Mouse (Mus musculus) fibroblast of lung, adult 2 months (primary cell): ENCODE results near the gene Crip1.

Experiments
- DNase-seq: peaks from one replicate; pipeline ENCODE4 v3.0.0-alpha.2; 2011; ENCODE audit warnings: low read depth

The Crip1 gene

DNA sequence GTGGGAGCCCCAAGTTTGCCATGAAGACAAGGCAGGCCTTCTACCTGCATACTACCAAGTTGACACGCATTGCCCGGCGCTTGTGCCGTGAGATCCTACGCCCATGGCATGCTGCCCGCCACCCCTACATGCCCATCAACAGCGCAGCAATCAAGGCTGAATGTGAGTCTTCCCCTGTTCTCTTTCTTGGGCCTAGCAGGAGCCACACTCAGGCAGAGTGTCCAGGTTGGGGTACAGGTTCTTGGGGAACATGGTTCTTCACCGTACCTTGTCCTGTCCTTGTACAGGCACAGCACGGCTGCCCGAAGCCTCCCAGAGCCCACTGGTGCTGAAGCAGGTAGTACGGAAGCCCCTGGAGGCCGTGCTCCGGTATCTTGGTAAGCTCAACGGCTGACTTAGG lies 14.5 kb upstream of the Crip1 start:
- DNase-seq = no peak

DNA sequence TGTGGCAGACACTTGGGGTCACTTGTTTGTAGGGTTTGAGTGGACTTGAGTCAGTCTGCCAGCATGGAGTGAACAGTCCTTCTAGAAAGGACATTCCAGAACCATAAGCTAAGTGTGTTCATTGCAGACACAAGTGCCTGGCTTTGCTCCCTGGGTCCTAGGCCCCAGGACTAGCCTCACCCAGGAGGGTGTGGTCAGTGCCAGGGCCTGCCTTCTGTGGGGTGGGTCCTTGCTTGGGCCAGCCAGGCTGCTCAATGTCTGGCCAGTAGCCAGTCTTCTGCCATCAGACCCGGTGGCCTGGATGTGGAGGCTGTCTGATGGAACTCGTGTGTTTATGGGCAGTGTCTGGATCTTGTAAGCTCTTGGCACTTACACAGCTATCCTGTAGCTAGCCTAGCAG lies 13.5 kb upstream of the Crip1 start:
- DNase-seq = no peak

DNA sequence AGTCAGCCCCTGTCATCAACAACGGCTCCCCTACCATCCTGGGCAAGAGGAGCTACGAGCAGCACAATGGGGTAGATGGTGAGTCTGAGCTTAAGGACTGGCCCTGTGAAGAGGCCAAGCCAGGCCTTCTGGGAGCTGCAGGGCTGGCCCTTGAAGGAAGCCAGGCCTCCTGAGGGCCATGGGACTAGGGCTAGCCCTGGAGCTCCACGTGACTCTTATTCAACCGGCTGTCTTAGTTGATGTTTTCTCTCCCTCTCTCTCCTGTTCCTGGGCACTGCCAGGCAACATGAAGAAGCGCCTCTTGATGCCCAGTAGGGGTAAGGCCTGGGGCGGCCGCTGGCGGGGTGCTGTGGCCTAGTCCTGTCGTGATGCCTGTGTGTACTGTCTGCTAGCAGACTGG lies 12.9 kb upstream of the Crip1 start:
- no peak for DNase-seq

DNA sequence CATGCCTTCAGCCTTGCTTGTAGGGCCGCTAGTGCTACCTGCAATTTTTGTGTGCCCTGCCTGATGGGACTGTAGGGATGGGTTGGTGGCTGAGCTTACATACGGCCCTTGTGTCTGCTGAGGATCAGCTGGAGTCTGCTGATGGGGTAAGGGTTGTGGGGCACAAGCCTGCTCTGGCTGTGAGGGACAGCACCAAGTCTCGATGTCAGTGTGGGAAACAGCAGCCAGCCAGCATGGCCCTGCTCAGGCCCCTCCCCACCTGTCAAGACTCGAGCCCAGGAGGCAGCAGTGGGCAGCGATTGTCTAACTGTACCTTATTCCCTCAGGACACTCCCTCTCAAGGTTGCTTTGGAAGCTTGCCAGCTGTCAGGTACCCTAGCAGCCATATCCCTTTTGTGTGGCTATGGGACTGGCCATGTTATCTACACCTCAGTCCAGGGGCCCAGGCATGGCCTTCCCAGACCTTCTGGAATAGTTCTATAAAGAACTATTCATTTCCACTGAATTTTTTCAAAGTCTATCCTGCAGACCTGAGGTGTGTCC lies 12.2 kb upstream of the Crip1 start:
- DNase-seq = no peak

DNA sequence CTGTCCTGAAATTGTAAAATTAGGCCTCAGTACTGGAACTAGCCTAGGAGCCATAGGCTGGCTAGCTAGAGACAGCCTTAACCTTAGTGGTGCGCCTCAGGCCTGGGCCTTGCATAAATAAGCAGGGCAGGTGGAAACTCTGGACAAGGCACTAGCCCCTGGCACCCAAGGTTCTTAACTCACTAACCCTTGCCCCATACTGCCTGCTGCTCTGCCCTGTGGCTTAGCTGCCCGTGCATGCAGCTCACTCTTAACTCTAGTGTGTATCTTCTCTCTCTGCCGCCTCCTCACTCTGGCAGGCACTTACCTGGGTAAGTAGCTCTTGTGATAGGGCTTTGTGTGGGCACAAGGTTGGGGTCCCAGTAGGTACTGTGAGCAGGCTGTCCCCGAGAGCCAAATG lies 11.6 kb upstream of the Crip1 start:
- no peak for DNase-seq

DNA sequence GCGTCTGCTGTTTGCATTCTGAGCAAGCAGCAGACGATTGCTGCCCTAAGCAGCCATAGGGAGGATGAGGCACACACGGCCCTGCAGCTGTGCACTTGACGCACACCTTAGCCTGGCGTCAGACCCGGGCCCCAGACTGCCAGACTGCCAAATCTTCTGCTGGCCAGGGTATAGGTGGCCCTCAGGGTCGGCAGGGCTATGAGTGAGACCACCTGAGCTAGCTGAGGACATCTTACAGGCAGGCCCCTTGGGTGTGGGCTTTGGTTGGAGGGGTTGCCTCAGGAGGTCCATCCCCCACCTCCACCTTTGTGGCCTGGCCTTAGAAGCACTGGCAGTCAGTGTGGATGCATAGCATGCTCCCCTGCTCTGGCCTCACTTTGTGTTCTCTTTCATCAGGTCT lies 10.7 kb upstream of the Crip1 start:
- DNase-seq = no peak

DNA sequence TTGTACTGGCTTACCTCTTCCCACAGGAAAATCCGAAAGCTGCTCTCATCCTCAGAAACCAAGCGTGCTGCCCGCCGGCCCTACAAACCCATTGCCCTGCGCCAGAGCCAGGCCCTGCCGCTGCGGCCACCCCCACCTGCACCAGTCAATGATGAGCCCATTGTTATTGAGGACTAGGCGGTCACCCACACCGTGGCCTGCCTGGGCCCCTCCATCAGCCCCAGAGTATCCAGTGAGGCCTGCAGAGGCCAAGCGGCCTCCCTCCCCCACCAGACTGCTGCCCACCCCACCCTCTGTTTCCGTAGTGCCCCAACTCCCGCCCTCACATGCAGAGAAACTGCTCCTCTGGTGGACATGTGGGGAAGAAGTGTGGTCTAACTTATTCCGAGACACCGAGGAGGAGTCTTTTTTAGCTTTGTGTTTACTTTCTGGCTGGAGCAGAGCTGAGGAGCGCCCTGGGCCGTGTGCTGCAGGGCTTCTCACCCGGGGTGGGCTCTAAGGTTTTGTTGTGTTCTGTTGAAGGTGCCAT lies 9.6 kb upstream of the Crip1 start:
- no peak for DNase-seq

DNA sequence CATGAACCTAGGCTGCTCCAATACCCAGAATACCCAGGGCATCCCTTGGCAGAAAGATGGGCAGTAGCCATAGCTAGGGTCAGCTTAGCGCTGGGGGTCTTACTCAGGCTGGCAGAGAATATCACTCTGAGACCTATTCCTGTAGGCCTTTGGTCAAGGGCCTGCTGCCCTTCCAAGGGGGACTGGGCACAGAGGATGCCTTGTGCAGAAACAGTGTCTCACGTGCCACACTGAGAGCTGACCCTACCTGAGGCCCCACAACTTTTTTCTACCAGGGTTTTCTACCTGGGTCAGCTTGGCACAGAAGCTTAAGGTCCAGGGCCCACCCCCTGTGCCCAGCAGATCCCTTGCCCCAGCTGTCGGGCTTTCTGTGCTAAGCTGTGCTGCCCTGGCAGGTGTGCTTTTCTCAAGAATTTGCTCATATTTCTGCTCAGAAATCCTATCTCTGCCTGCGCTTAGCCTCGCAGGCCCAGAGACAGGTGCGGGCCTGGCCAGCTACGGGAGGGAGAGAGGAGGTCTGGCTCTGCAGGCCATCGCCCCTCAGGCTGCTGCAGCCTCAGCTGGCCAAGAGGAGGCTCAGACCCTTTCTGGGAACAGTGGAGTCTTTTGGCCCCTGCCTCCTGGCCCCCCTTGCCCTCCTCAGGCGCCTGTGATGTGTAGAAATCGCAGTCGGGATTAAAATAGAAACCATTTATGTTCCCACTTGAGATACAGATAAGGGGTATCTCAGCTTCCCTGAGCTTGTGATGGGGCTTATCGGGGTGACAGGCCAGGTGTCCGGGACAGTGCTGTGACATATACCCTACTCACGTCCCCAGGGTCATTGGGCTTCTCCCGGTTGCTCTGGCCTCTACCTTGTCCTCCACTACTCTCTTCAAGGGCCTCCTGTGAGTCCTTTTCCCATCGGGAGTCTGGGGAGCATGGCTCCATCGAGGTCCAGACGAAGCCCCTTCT lies 8.6 kb upstream of the Crip1 start:
- no peak for DNase-seq

DNA sequence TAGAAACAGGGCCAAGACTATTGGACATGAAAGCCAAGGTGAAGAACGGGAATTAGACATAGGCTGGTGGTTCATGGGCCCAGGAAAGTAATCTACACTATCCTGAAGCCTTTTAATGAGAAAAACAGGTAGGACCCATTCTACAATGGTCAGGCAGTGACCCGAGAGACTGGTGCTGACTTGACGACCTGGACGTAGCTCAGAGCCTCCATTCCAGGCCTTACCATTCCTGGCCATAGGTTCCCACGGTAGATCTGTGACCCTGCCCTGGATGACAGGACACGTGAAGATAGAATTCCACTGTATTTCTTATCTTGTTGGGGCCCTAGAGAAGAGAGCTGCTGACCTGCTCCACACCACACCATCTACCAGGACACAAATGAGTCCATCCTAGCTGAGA lies 7.8 kb upstream of the Crip1 start:
- no peak for DNase-seq

DNA sequence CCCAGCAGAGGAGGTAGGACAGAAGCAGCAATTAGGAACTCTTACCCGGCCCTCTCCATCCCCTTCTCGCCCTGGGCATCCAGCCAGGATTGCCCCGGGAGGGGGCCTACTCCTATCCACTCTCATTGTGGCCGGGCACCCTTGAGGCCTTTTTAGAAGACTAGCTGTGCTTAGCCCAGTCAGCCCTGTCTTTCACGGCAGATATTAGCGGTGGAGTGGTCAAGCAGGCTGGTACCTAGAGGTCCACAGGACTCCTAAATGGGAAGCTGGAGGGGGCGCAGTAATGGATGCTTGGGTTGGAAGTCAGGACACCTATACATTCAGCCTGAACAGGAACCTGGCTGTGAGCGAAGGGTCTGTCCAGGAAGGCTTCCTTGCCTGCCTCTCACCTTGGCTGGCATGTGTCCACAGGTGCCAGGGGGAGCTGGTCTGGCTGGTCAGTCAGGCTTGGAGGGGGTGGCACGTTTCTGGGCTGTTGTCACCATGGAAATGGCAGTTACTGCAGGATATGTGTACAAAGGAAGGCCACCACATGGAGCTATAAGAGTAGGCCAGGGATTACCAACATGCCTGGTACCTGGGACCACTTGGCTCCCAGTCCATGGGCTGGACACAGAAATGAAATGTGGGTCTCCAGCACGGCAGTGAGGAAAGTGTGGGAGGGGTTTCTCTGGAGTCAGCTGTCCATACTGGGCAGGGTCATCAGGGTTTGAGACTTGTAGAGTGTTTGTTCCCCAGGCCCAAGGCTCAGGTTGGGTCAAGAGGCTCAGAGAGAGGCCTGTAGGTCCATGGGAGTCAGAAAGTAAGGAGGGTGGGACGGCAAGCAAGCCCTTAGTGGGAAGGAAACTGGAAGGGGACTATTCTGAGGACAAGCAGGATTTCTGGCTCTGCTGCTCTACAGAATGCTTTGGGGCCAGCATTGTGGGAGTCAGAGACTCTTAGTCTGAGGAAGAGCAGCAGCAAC lies 6.9 kb upstream of the Crip1 start:
- DNase-seq = no peak

DNA sequence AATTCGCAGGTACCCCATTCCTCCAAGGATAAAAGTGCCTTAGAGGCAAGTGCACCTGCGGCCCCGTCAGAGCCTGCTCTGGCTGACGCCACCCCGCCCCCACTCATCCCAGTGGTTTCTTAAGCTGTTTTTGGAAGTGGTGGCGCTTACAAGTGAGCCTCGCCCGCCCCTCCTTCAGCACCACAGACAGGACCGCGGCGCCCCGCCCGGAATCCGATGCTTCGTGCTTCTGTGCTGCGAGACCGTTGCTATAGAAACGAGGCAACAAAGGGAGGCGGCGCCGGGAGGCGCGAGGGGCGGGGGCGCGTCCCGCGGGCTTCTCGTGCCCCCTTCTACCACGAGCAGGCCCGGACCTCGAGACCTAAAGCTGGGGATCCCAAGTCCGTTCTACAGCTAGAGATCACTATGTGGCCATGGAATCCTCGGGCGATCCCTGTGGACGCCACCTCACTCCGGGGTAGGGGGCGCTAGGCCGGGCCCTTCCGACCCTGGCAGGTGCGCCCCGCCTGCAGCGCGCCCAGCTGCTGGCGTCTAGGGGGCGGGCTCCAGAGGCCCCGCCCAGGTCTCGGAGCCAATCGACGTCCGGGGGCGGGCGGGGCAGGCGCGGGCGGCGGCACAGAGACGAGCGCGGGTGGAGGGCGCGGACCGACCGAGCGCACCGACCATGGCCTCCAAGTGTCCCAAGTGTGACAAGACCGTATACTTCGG lies 6.1 kb upstream of the Crip1 start, which contains the start of gene Crip2:
Crip2 (plus strand) TSS at position 329 of the 708 bp plus-strand sequence.
- peak; percentile 75 for DNase-seq

DNA sequence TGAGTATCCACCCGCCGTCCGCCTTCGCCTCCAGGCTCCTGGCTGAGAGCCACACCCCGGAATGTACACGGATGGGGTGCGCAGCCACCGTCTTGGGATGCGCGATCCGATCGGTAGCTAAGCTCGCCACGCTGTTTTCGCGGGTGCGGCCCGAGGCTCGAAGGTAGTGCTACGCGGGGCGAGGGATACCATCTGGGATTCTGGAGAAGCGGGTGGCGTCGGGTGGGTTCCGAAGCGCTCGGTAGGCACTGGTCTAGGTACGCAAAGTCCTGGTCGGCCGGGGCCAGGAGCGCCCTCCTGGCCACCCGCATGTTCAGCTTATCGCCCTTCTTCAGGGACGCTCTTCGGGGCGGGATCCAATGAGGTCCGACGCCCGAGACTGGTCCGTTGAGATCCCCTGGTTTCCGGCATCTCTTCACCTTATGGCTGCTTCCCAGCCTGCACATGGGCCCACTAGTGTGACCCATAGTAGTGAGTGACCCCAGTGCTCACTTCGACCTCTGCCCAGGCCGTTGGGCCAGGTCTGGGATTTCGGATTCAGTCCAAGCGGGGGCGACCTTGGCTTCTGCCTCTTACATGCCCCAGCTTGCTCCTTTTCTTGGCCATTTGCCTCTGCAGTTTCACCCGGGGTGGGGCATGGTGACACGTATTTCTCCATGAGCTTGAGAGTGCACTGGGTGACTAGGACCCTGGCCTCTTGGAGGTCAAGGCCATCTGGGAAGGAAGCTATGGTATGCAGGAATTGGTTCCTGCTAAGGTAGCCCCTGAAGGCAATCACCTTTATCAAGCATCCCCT lies 5.3 kb upstream of the Crip1 start:
- DNase-seq = no peak

DNA sequence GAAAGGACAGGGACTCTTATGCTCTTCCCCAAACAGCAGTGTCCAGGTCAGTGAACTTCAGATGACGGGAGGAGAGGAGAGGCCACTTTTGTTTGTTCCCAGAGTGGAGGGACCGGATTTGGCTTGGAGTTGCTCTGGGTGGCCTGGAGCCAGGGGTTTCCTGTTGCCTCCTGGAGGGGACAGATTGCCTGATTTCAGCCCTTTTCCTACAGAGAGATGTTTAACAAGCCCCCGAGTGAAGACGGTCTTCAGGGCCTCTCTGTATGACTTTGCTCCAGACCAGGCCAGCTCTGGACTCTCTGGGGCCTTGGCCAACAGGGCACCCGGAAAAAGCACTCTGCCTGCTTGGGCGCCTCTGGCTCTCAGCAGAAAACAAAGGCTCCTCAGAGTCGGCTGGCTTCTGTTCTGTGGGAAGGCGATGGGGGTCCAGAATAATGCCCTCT lies 4.6 kb upstream of the Crip1 start:
- DNase-seq = no peak

DNA sequence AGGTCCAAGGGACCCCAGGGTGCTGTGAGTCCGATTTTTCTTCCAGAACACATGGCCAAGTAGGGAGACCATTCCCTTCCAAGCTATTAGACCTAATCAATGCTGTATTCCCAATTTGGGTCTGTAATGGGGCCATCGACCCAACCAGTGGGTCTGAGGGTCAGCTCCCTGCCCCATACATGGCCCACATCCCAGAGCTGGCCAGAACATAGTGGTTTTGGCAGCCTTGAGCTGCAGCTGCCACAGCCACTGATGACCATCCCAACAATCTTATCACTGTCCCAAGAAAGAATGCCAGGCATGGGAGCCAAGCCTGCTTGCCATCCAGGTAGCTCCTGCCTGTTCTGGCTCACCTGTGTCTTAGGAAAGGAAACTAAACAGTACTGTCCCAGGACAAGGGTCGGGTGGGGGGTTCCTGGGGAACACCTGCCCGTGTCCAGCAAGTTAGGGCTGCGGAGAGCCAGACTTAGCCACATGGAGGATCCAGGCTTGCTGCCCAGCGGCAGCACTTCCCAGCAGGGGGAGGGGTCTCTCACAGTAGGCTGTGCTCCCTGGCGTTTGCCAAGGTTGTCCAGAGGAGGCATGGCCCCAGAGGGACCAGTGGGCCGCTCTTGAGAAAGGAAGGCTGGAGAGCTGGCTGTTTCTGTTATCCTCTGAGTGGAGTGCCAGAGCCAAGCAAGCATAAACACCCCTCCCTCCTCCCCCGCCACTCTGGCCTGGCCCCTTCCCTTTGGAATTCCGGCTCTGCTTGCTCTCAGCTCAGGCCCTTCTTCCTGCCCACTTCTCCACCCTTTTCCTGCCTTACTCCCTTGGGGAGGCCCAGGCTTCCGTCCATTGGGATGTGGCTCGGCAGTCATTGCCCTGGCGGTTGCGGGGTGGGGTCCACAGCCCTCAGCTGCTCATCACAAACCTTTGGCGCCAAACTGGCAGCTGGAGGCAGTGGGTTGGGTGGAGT lies 3.8 kb upstream of the Crip1 start:
- DNase-seq = peak; percentile 85

DNA sequence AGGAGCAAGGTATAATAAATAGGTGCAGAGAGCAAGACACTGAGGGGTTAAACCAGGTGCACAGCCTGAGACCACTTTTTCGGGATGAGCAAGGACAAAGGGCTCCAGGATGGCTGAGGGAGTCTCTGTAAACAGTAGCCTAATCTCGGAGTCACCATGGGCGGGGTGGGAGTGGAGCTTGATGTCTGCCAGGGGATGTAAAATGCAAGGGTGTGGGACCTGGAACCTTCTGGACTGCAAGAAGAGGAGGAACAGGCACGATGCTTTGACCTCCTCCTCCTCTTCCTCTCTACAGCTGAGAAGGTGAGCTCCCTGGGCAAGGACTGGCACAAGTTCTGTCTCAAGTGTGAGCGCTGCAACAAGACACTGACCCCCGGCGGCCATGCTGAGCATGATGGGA lies 3.0 kb upstream of the Crip1 start:
- DNase-seq = no peak

DNA sequence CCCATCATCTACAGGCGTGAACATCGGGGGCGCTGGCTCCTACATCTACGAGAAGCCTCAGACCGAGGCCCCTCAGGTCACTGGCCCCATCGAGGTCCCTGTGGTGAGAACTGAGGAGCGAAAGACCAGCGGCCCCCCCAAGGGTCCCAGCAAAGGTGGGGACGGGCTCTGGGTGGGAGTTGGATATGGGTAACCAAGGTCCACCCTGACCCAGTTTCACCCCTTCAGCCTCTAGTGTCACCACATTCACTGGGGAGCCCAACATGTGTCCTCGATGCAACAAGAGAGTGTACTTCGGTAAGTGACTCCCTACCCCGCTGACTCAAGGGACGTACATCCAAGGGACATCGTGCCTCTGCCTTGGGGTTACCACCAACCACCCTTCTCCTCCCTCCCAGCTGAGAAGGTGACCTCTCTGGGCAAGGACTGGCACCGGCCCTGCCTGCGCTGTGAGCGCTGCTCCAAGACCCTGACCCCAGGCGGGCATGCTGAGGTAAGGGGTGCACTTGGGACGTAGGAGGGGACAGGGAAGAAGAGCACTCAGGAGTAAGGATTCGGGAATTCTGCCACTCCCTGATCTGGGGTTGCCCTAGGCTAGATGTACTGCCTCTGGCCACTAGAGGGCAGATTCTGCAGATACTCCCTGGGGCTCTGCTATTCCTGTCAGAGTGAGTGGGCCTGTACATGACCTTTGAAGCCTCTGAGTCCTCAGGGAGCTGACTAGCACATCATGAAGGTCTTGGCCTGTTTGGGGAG lies 1.9 kb upstream of the Crip1 start:
- no peak for DNase-seq

DNA sequence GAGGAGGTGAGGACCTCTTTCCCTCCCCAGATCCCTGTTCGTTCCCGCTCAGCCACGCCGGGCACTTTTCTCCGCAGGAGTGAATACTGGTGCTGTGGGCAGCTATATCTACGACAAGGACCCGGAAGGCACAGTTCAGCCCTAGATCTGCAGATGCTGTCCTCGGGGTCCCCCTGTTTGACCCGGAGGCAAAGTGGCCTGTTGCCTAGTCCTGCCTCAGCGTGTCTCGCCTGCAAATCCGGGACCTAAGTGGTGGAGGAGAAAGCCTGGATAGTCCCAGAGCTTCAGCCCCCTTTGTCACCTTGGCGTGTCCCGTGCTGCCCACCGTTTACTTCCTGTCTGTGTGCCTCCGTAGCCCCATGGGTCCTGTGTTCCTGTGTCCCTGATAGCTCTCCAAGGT lies 1.2 kb upstream of the Crip1 start:
- DNase-seq = no peak

DNA sequence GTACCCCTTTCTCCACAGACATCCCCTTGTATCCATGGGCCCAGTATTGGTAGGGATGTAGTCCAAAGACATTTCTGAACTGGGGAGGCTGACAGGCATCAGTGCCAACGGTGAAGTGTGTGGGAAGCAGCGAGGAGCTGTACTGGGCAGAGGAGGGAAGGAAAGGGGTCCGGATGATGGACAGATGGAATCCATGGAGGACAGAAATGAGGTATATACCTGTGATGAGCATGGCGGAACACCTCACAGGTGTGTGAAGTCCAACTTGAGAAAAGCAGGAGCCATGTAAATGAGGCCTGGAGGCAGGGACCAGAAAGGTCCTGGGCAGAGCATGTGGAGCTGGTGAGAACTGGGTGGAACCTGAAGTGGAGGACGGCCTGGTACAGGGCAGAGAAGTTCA lies 525 bp upstream of the Crip1 start:
- DNase-seq = no peak

DNA sequence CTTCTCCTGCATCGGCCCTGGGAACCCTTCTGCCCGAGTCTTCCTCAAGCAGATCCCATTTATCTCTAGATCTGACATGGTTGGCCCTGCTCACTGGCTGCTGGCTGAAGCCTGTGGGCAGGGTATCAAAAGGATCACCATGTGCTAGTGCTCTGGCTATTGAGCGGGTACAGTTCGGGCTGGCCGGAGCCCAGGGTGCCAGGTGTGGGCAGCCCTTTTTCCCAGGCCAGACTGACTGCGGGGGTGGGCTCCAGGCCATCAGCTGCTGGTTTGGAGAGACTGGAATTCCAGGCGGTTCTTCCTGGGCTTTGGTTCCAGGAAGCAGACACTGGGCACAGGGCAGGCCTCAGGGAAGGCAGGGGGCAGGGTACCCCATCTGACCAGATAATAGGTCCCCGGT lies 1.4 kb downstream of the Crip1 start:
- no peak for DNase-seq
